In genomic region chr12:112151244-112151979, GRCm38 (mm10) we compare ENCODE assay signal across 9 mouse cellular contexts. TPM values are rescaled to one million over a fixed set of nuclear protein-coding genes. Genes with fewer than 3 reads are reported as not detected.
DNase-seq lines count a peak whose midpoint lies in the region; ATAC-seq lines count a peak whose summit lies in the region.
"Had no signal": no experiment of that assay in that cellular context is flagged by ENCODE, and none has a peak within 500 bp of the region (broad histone marks: within the 10 kb centered on the region; RNA-seq: fewer than 3 reads in every experiment).

No protein-coding gene starts in this region.

- WGBS in midbrain, embryonic 10.5 days = 44% methylated on average over 12 of the region's 12 CpGs
- WGBS in midbrain, embryonic 11.5 days = 39% methylated on average over 12 of the region's 12 CpGs
- 55% methylated on average over 12 of the region's 12 CpGs for WGBS in heart, embryonic 15.5 days
- 35% methylated on average over 12 of the region's 12 CpGs for WGBS in limb, embryonic 15.5 days
- 54% methylated on average over 12 of the region's 12 CpGs for WGBS in neural tube, embryonic 15.5 days

- ATAC-seq in midbrain, embryonic 11.5 days (ENCODE audit: low FRiP score) = no peak
- ATAC-seq in heart, embryonic 15.5 days (replicated peaks; ENCODE audit: insufficient number of reproducible peaks, insufficient read depth, low FRiP score, low read depth) = no peak
- no peak for ATAC-seq in limb, embryonic 15.5 days (ENCODE audit: insufficient number of reproducible peaks, low FRiP score, low TSS enrichment, low read depth)
- no peak for ATAC-seq in neural tube, embryonic 15.5 days (ENCODE audit: low FRiP score)

- H3K36me3 ChIP-seq in midbrain, embryonic 10.5 days = 0 out of 2 replicates have a peak, but pooled peaks cover 5% of the 10 kb centered on the region
- H3K36me3 ChIP-seq in midbrain, embryonic 11.5 days (ENCODE audit: control insufficient read depth, insufficient read depth, low read length) = no peaks in the 10 kb centered on the region
- H3K36me3 ChIP-seq in heart, embryonic 15.5 days = no peaks in the 10 kb centered on the region
- H3K36me3 ChIP-seq in limb, embryonic 15.5 days = 0 out of 2 replicates have a peak, but pooled peaks cover 5% of the 10 kb centered on the region
- no peaks in the 10 kb centered on the region for H3K36me3 ChIP-seq in neural tube, embryonic 15.5 days
- H3K36me3 ChIP-seq: stomach, embryonic 15.5 days had no signal

- H3K27me3 ChIP-seq in midbrain, embryonic 10.5 days (ENCODE audit: low read depth, poor library complexity, severe bottlenecking) = peaks cover 75% of the 10 kb centered on the region
- peaks cover 14% of the 10 kb centered on the region for H3K27me3 ChIP-seq in midbrain, embryonic 11.5 days (ENCODE audit: control insufficient read depth, insufficient read depth, low read length)
- H3K27me3 ChIP-seq in heart, embryonic 15.5 days = peaks cover 25% of the 10 kb centered on the region
- H3K27me3 ChIP-seq in limb, embryonic 15.5 days = no peaks in the 10 kb centered on the region
- H3K27me3 ChIP-seq in neural tube, embryonic 15.5 days (replicated peaks) = peaks cover 29% of the 10 kb centered on the region

- H3K4me3 ChIP-seq in midbrain, embryonic 10.5 days = peak overlapping the region; percentile 16; the same call in 1 of the 2 replicates
- H3K4me3 ChIP-seq in midbrain, embryonic 11.5 days (ENCODE audit: low read depth, low read length) = no peak overlapping the region
- H3K4me3 ChIP-seq in heart, embryonic 15.5 days = no peak overlapping the region
- H3K4me3 ChIP-seq in limb, embryonic 15.5 days = no peak overlapping the region
- H3K4me3 ChIP-seq in neural tube, embryonic 15.5 days (replicated peaks) = no peak overlapping the region
- H3K4me3 ChIP-seq: stomach, embryonic 15.5 days had no signal

- peak overlapping the region; percentile 74 for H3K27ac ChIP-seq in midbrain, embryonic 10.5 days (replicated peaks)
- H3K27ac ChIP-seq in midbrain, embryonic 11.5 days (ENCODE audit: low read depth, low read length) = no peak overlapping the region
- H3K27ac ChIP-seq in heart, embryonic 15.5 days = 0 out of 2 replicates have a peak overlapping the region, but pooled peaks have one; percentile 33
- peak overlapping the region; percentile 44 for H3K27ac ChIP-seq in limb, embryonic 15.5 days
- no peak overlapping the region for H3K27ac ChIP-seq in neural tube, embryonic 15.5 days (replicated peaks)
- H3K27ac ChIP-seq: stomach, embryonic 15.5 days had no signal

- no peak overlapping the region for H3K9ac ChIP-seq in midbrain, embryonic 11.5 days (ENCODE audit: low read length)
- H3K9ac ChIP-seq in heart, embryonic 15.5 days = no peak overlapping the region
- H3K9ac ChIP-seq in limb, embryonic 15.5 days = no peak overlapping the region
- no peak overlapping the region for H3K9ac ChIP-seq in neural tube, embryonic 15.5 days (replicated peaks)
- H3K9ac ChIP-seq: stomach, embryonic 15.5 days had no signal

- peak; percentile 47 for DNase-seq in midbrain, embryonic 10.5 days (ENCODE audit: low spot score)
- DNase-seq in midbrain, embryonic 11.5 days (ENCODE audit: low spot score, missing footprints) = no peak
- DNase-seq in natural killer cell, adult 2 months (ENCODE audit: low spot score in 2 of 2) = no peak
- DNase-seq in gastrocnemius, postnatal 10 days = no peak
- no peak for DNase-seq in thymus, postnatal 10 days (ENCODE audit: low spot score in 2 of 2)

- no peaks in the 10 kb centered on the region for H3K9me3 ChIP-seq in midbrain, embryonic 10.5 days (replicated peaks)
- H3K9me3 ChIP-seq in midbrain, embryonic 11.5 days (ENCODE audit: control insufficient read depth, low read length) = no peaks in the 10 kb centered on the region
- no peaks in the 10 kb centered on the region for H3K9me3 ChIP-seq in heart, embryonic 15.5 days (replicated peaks)
- H3K9me3 ChIP-seq in limb, embryonic 15.5 days = no peaks in the 10 kb centered on the region
- H3K9me3 ChIP-seq in neural tube, embryonic 15.5 days (replicated peaks) = no peaks in the 10 kb centered on the region
- H3K9me3 ChIP-seq: stomach, embryonic 15.5 days had no signal

- H3K4me1 ChIP-seq in midbrain, embryonic 10.5 days = peaks cover 100% of the 10 kb centered on the region
- peaks cover 36% of the 10 kb centered on the region for H3K4me1 ChIP-seq in midbrain, embryonic 11.5 days (ENCODE audit: control insufficient read depth, insufficient read depth, low read length)
- peaks cover 52% of the 10 kb centered on the region for H3K4me1 ChIP-seq in heart, embryonic 15.5 days (replicated peaks)
- peaks cover 88% of the 10 kb centered on the region for H3K4me1 ChIP-seq in limb, embryonic 15.5 days
- peaks cover 72% of the 10 kb centered on the region for H3K4me1 ChIP-seq in neural tube, embryonic 15.5 days

- H3K4me2 ChIP-seq in midbrain, embryonic 11.5 days = no peak overlapping the region
- H3K4me2 ChIP-seq in heart, embryonic 15.5 days = peak overlapping the region; percentile 21
- H3K4me2 ChIP-seq in limb, embryonic 15.5 days = no peak overlapping the region
- peak overlapping the region; percentile 17 for H3K4me2 ChIP-seq in neural tube, embryonic 15.5 days
- H3K4me2 ChIP-seq: stomach, embryonic 15.5 days had no signal

RNA-seq across cellular contexts. Expression of gene Kif26a, which starts 5.4 kb away (rescaled TPM):
- 3.3 and 4.7 TPM in 2 replicates for polyA plus RNA-seq in midbrain, embryonic 10.5 days (2016; fragmentation: Nextera tagmentation; extraction: Ambion mirVana)
- 2.6 and 3.5 TPM in 2 replicates for polyA plus RNA-seq in midbrain, embryonic 11.5 days (2014; fragmentation: Nextera tagmentation; extraction: Ambion mirVana)
- 2.4 and 3.1 TPM in 2 replicates for polyA plus RNA-seq in heart, embryonic 15.5 days (2015; fragmentation: Nextera tagmentation; extraction: Ambion mirVana)
- 6.3 and 8.7 TPM in 2 replicates for polyA plus RNA-seq in limb, embryonic 15.5 days (2015; fragmentation: Nextera tagmentation; extraction: Ambion mirVana)
- 4.0 and 4.2 TPM in 2 replicates for polyA plus RNA-seq in neural tube, embryonic 15.5 days (2015; fragmentation: Nextera tagmentation; extraction: Ambion mirVana)
- total RNA-seq in gastrocnemius, postnatal 10 days (2021) = 10 to 100 TPM; 10.3 to 12.4 TPM

RNA-seq across cellular contexts. Expression of gene Aspg, which starts 44.9 kb away (rescaled TPM):
- polyA plus RNA-seq in midbrain, embryonic 10.5 days (2016; fragmentation: Nextera tagmentation; extraction: Ambion mirVana) = 1.3 and 1.5 TPM in 2 replicates
- 0.25 TPM in 1 of 2 replicates, not detected in the other for polyA plus RNA-seq in midbrain, embryonic 11.5 days (2014; fragmentation: Nextera tagmentation; extraction: Ambion mirVana)
- 0.34 and 0.45 TPM in 2 replicates for polyA plus RNA-seq in heart, embryonic 15.5 days (2015; fragmentation: Nextera tagmentation; extraction: Ambion mirVana)
- 8.0 and 9.2 TPM in 2 replicates for polyA plus RNA-seq in limb, embryonic 15.5 days (2015; fragmentation: Nextera tagmentation; extraction: Ambion mirVana)
- polyA plus RNA-seq in neural tube, embryonic 15.5 days (2015; fragmentation: Nextera tagmentation; extraction: Ambion mirVana) = 0.84 and 3.3 TPM in 2 replicates
- total RNA-seq in gastrocnemius, postnatal 10 days (2021) = under 1 TPM in 1 of 2 experiments, not detected in 1; 0.38 TPM

Comparison
In these comparisons a context has a peak if more than half of its experiments do, and no peak if none do; other contexts are left out.
1. H3K27ac ChIP-seq: peak in midbrain, embryonic 10.5 days (single experiment), heart, embryonic 15.5 days (single experiment) and limb, embryonic 15.5 days (single experiment); none in midbrain, embryonic 11.5 days (single experiment) and neural tube, embryonic 15.5 days (single experiment).
2. H3K4me2 ChIP-seq: peak in heart, embryonic 15.5 days (single experiment) and neural tube, embryonic 15.5 days (single experiment); none in midbrain, embryonic 11.5 days (single experiment) and limb, embryonic 15.5 days (single experiment).